Mouse (Mus musculus) lung, embryonic 14.5 days (tissue): ENCODE data around the gene Tsfm. TPM values are rescaled to one million over a fixed set of nuclear protein-coding genes. Genes with fewer than 3 reads are reported as not detected.
A peak's percentile ranks its signal among the peaks of the same experiment; 100 is the strongest.

ENCODE experiments used
- ATAC-seq: fragments of 200-750 bp; cut with Nextera tagmentation; 2 replicates; pipeline ENCODE4 v1.8.0; 2017; ENCODE audit warnings: mild to moderate bottlenecking, moderate TSS enrichment, moderate library complexity; ENCODE audit not compliant: insufficient read depth
- DNase-seq: peaks from one replicate; pipeline ENCODE4 v3.0.0-alpha.2; 2015
- H3K27ac ChIP-seq: fragments of 300-500 bp; sonication (generic); 2 replicates; pipeline ENCODE4 v1.5.1; 2014; ENCODE audit warnings: low read depth, mild to moderate bottlenecking, moderate library complexity
- H3K27me3 ChIP-seq: fragments of 300-500 bp; sonication (generic); 2 replicates; pipeline ENCODE4 v1.6.1; 2014; ENCODE audit warnings: low read length, control low read depth; ENCODE audit not compliant: insufficient read depth
- H3K36me3 ChIP-seq: fragments of 300-500 bp; sonication (generic); 2 replicates; pipeline ENCODE4 v1.6.1; 2014; ENCODE audit warnings: control low read depth; ENCODE audit not compliant: insufficient read depth
- H3K4me1 ChIP-seq: fragments of 300-500 bp; sonication (generic); 2 replicates; pipeline ENCODE4 v1.6.1; 2014; ENCODE audit warnings: antibody characterized with exemption, control low read depth; ENCODE audit not compliant: insufficient read depth
- H3K4me2 ChIP-seq: fragments of 300-500 bp; sonication (generic); 2 replicates; pipeline ENCODE4 v1.6.1; 2014; ENCODE audit warnings: mild to moderate bottlenecking
- H3K4me3 ChIP-seq: fragments of 300-500 bp; sonication (generic); 2 replicates; pipeline ENCODE4 v1.5.1; 2014; ENCODE audit warnings: low read depth, low read length
- H3K9ac ChIP-seq: fragments of 300-500 bp; sonication (generic); 2 replicates; pipeline ENCODE4 v1.6.1; 2014
- H3K9me3 ChIP-seq: fragments of 300-500 bp; sonication (generic); 2 replicates; pipeline ENCODE4 v1.6.1; 2016; ENCODE audit warnings: low read depth, low read length, control low read depth
- CTCF ChIP-seq: IDR thresholded peaks from 2 replicates; pipeline ENCODE4 v1.5.1; 2016; ENCODE audit warnings: antibody characterized with exemption, low read depth
- WGBS: fragments of 180-500 bp; shearing (Covaris S2); extraction: QIAGEN DNeasy Blood & Tissue Kit; methylation state at CpG from one replicate; pipeline ENCODE4 v1.1.7; 2014; 5-methylcytosine and 5-hydroxymethylcytosine counted together
- polyA plus RNA-seq: library from polyadenylated mRNA; unstranded; fragments of >200 nt; fragmentation: Nextera tagmentation; extraction: Ambion mirVana; gene quantifications from 2 replicates; pipeline ENCODE4 v1.2.1, GENCODE M21; 2014

Gene Tsfm
- polyA plus RNA-seq, 1 experiment from 2014 or later = 76.8 TPM

DNA sequence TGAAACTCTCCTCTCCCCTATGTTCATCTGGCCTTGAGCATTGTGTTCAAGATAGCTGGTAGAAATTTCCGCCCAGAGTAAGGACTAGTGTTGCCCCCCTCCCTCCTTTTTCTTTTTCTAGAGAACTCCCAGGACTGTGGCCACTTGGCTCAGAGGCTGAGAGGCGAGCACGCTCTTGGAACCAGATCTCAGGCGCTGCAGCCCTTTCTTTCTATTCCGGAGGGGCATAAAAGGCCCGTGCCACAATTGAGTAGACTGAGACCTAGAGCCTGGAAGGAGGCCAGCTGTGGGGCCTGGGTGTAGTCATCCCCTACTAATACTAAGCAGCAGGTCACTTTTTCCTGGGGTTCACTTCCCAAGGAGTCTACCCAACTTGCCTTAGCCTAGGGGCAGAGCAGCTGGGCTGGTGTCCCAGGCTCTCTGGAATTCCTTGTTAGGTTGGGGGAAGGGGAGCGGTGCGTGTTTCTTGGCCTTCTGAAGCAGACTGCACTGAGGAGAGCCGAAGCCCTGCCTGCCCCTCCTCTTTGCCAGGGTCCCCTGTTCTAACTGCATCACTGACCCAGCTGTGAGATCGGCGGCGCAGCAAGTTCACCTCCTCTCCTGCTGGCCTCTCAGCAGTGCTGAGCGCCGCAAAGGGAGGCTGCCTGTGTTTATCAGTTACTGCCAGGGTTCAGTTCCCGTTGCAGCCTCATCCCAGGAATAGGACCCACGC, 50.3 kb downstream of the Tsfm start:
- 2% methylated on average over 16 of the region's 16 CpGs for WGBS
- peak; percentile 75 for DNase-seq
- peak overlapping the region; percentile 100 for H3K27ac ChIP-seq

DNA sequence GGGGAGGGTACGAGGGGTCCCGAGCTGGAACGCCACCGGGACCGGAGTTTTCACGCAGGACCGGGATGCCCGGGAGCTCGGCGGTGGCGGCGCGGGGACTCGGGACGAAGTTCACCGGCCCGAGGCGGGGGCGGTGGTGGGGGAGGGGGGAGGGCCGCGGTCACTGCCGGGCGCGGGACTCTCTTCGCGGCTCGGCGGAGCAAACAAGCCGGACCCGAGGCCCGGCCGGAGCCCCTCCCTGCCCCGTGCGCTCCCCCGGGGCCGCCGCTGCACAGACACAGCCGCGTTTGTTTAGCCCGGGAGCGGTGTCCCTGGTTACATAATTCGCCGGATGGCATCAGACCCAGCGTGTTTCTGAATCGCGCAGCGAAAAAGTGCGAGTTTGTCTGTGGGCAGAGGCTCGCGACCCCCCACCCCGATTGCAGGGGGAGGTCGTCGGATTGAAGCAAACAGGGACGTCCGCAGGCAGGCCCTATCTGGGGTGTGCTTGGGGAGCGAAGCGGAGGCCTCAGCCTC, 50.9 kb downstream of the Tsfm start:
- Histone ChIP-seq H3K4me2 (peak overlapping the region; percentile 91), H3K36me3 (peaks cover 22% of the 10 kb centered on the region; the same call in 1 of the 2 replicates), H3K9ac (peak overlapping the region; percentile 96), H3K9me3 (no peaks in the 10 kb centered on the region), H3K4me1 (peaks cover 43% of the 10 kb centered on the region), H3K4me3 (peak overlapping the region; percentile 95), H3K27ac (peak overlapping the region; percentile 100), H3K27me3 (no peaks in the 10 kb centered on the region)
- DNase-seq (peak; percentile 59), ATAC-seq (no peak)
- no peak for TF ChIP-seq CTCF
- under 1% methylated on average over 51 of the region's 57 CpGs for WGBS

More for the DNA sequence above, 50.3 kb downstream of the Tsfm start:
- no peaks in the 10 kb centered on the region for H3K9me3 ChIP-seq
- ATAC-seq = peak; percentile 3; the same call in 1 of the 2 replicates
- no peaks in the 10 kb centered on the region for H3K27me3 ChIP-seq
- peak overlapping the region; percentile 96 for H3K9ac ChIP-seq
- no peak for TF ChIP-seq CTCF
- peak overlapping the region; percentile 91 for H3K4me2 ChIP-seq
- H3K4me3 ChIP-seq = peak overlapping the region; percentile 95
- H3K4me1 ChIP-seq = peaks cover 47% of the 10 kb centered on the region
- H3K36me3 ChIP-seq = peaks cover 27% of the 10 kb centered on the region; the same call in 1 of the 2 replicates

DNA sequence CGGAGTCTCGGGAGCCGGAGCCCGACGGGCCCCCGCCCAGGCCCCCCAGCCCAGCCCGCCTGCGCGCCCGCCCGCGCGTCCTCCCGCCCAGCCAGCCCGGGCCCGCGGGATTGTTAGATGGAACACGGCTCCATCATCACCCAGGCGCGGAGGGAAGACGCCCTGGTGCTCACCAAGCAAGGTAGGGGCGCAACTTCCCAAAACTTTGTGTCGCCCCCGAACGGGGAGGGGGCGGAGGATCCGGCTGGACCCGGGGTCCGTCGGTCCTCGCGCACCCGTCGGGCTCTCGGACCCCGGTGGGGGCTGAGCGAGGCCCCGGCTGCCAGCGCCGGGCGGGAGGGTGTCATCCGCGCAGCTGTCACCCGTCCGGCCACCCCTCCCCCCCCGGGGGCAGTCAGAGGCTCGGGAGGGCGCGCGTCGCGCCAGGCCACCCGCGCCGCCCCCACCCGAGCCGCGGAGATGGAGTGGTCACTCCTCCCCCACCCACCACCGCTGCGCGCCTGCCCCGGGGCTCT, 51.5 kb downstream of the Tsfm start:
- DNase-seq = peak; percentile 78
- Histone ChIP-seq H3K9me3 (no peaks in the 10 kb centered on the region), H3K27me3 (no peaks in the 10 kb centered on the region), H3K4me1 (peaks cover 38% of the 10 kb centered on the region), H3K9ac (peak overlapping the region; percentile 96), H3K27ac (peak overlapping the region; percentile 100), H3K4me2 (peak overlapping the region; percentile 91), H3K36me3 (peaks cover 18% of the 10 kb centered on the region; the same call in 1 of the 2 replicates), H3K4me3 (peak overlapping the region; percentile 95)
- no peak for TF ChIP-seq CTCF
- ATAC-seq = peak; percentile 17
- WGBS = under 1% methylated on average over 35 of the region's 62 CpGs

DNA sequence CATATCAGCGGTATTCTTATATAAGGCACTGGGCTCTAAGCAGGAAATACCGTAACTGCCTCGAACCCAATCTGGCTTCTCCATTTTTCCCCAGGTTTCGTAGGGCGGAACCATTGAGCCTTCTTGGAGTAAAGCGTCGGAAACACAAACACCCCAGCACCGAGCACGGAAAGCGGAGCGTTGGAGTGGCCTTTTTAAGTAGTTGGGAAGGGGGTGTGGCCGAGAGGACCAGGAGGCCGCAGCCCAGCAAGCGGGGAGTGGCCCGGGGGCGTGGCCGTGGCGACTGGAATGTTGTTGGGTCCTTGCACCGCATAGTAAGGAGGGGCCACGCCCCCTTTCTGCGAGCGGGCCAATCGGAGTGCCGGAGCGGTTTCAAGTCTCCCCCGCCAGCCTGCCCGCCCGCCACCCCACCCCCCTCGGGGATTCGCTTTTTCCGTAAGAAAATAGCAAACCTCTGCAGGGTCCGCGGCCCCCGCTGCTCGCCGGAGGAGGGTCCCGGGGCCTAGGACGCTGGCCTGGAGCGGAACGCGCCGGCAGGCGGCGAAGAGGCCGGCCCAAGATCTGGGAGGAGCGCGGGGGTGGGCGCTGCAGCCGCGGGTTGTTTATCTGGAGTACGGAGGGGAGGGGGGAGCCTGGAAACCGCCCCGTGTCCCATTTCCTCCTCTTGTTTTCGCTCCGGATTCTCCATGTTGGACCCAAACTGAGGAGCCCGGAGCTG, 52.2 kb downstream of the Tsfm start, which contains the start of gene Ctdsp2:
Gene Ctdsp2 (plus strand): TSS at position 441 of the 718 bp plus-strand sequence.
- TF ChIP-seq CTCF = no peak; the same call in 1 of the 2 replicates
- H3K4me1 ChIP-seq = peaks cover 31% of the 10 kb centered on the region
- H3K9ac ChIP-seq = peak within 1 kb of the TSS; percentile 96
- H3K4me3 ChIP-seq = peak within 1 kb of the TSS; percentile 95
- H3K27ac ChIP-seq = peak within 1 kb of the TSS; percentile 100
- DNase-seq (peak; percentile 100), ATAC-seq (peak; percentile 89)
- no peaks in the 10 kb centered on the region for H3K9me3 ChIP-seq
- H3K27me3 ChIP-seq = no peaks in the 10 kb centered on the region
- H3K4me2 ChIP-seq = peak within 1 kb of the TSS; percentile 91
- H3K36me3 ChIP-seq = peaks cover 18% of the 10 kb centered on the region; the same call in 1 of the 2 replicates
- WGBS = under 1% methylated on average over 56 of the region's 56 CpGs

DNA sequence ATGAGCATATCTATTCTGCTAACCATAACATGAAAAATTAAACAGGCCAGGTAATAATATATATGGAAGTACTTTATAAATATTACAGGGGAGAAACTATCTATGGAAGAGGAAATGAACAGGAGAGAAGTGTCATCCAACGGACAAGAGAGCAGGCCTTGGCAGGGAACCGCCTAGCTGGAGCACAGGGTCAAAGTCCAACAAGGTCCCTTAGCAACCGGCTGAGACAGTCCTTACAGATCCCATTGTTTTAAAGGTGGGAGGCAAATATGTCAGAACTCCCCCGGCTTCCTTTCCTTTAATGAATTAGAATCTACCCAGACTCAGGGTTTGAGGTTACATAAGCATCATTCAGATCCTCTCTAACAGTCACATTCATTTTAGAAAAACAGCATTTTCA, 53.6 kb downstream of the Tsfm start:
- Histone ChIP-seq H3K9me3 (no peaks in the 10 kb centered on the region), H3K9ac (no peak overlapping the region), H3K4me2 (no peak overlapping the region), H3K4me3 (no peak overlapping the region), H3K27ac (no peak overlapping the region), H3K27me3 (no peaks in the 10 kb centered on the region), H3K36me3 (0 out of 2 replicates have a peak, but pooled peaks cover 13% of the 10 kb centered on the region), H3K4me1 (peaks cover 28% of the 10 kb centered on the region)
- WGBS = 45% methylated on average over 4 of the region's 4 CpGs
- DNase-seq (no peak), ATAC-seq (no peak)
- TF ChIP-seq CTCF = no peak

DNA sequence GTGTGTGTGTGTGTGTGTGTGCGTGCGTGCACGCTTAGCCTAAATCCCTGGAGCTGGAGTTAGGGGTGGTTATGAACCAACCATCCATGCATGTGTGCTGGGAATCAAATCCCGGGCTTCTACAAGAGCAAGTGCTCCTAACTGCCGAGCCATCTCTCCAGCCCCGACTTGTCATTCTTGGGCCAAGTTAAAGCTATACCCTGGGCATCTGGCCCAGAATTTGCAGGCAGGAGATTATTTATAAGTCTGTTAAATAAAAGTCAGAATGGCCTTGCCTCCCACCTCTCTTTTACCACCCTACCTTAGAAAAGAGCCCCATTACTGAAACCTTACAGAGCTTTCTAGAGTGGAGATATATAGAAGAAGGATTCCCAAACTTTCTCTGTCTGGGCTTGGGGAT, 54.9 kb downstream of the Tsfm start:
- 0 out of 2 replicates have a peak, but pooled peaks cover 6% of the 10 kb centered on the region for H3K36me3 ChIP-seq
- no peak for TF ChIP-seq CTCF
- 70% methylated on average over 6 of the region's 6 CpGs for WGBS
- ATAC-seq (no peak), DNase-seq (peak; percentile 72)
- H3K4me1 ChIP-seq = peaks cover 28% of the 10 kb centered on the region
- no peaks in the 10 kb centered on the region for H3K27me3 ChIP-seq
- no peaks in the 10 kb centered on the region for H3K9me3 ChIP-seq
- H3K9ac ChIP-seq = no peak overlapping the region
- H3K4me2 ChIP-seq = no peak overlapping the region
- H3K4me3 ChIP-seq = no peak overlapping the region
- H3K27ac ChIP-seq = peak overlapping the region; percentile 68

DNA sequence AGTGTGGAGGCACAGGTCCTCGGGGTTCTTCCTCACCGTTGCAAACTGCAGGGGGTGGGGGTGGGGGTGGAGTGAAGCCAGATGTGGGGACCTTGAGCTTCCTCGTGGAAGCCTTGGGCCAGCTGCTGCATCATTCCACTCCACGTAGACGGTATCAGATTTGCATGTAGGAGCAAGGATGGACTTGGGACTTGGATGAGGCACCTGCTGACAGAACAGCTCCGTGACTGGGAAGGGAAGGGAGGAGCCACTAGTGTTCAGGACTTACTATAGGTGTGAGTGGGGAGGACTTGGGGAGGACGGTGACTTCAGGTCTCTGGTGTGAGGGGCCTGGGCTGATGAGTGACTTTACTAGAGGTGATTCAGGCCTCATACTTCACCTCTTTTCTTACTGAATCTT, 57.7 kb downstream of the Tsfm start:
- TF ChIP-seq CTCF = no peak
- DNase-seq (no peak), ATAC-seq (no peak)
- no peaks in the 10 kb centered on the region for H3K9me3 ChIP-seq
- H3K4me3 ChIP-seq = no peak overlapping the region
- no peaks in the 10 kb centered on the region for H3K27me3 ChIP-seq
- no peak overlapping the region for H3K4me2 ChIP-seq
- peak overlapping the region; percentile 84 for H3K27ac ChIP-seq
- H3K36me3 ChIP-seq = no peaks in the 10 kb centered on the region
- 30% methylated on average over 7 of the region's 7 CpGs for WGBS
- H3K4me1 ChIP-seq = peaks cover 27% of the 10 kb centered on the region
- H3K9ac ChIP-seq = no peak overlapping the region
